Mouse (Mus musculus) lung, postnatal 0 days (tissue): ENCODE data around the gene S100a2.

ENCODE experiments used
- CTCF ChIP-seq: IDR thresholded peaks from 2 replicates; pipeline ENCODE4 v1.5.1; 2016; ENCODE audit warnings: antibody characterized with exemption, mild to moderate bottlenecking
- EP300 ChIP-seq: IDR thresholded peaks from 2 replicates; pipeline ENCODE4 v1.6.1; 2016; ENCODE audit warnings: antibody characterized with exemption, mild to moderate bottlenecking, control low read depth

GRCm38 (mm10) chr3:90595556-90595955, 5.5 kb downstream of the S100a2 start:
- TF ChIP-seq EP300 (no peak), CTCF (no peak)
